ENCODE assay signal across 31 mouse cellular contexts in the genomic region with DNA sequence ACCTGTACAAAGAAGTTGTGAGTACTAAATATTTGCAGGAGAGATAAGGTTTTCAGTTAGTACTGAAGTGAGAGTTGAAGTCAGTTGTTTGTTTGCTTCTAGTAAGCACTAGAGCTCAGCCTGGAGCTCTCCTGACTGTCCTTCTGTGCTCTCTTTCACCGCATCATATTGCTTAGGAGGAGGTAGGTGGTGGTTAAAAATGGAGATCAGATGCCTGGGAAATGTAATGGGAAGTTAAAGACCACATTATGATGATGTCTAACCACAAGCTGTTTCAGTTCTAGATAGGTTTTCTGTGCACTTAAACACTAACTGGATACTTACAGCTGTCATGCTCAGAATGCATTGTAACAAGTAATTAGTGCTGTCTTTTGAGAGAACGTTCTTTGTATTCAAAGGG. TPM values are rescaled to one million over a fixed set of nuclear protein-coding genes. Genes with fewer than 3 reads are reported as not detected.
A peak's percentile ranks its signal among the peaks of the same experiment; 100 is the strongest.
DNase-seq lines count a peak whose midpoint lies in the region; ATAC-seq and TF ChIP-seq lines count a peak whose summit lies in the region.
"Had no signal": no experiment of that assay in that cellular context is flagged by ENCODE, and none has a peak within 500 bp of the region (broad histone marks: within the 10 kb centered on the region; RNA-seq: fewer than 3 reads in every experiment).

No protein-coding gene starts in this region.

- H3K36me3 ChIP-seq in forebrain, postnatal 0 days (ENCODE audit: insufficient read depth): no peaks in the 10 kb centered on the region
- no peaks in the 10 kb centered on the region for H3K36me3 ChIP-seq in forebrain, embryonic 11.5 days (ENCODE audit: control insufficient read depth, insufficient read depth, low read length)
- H3K36me3 ChIP-seq in myocyte (ENCODE audit: control insufficient read depth, insufficient read depth): no peaks in the 10 kb centered on the region
- H3K36me3 ChIP-seq: embryonic facial prominence, embryonic 12.5 days; forebrain, embryonic 15.5 days; hindbrain, embryonic 12.5 days; limb, embryonic 10.5 days; limb, embryonic 15.5 days; liver, embryonic 15.5 days; midbrain, embryonic 15.5 days; neural tube, embryonic 12.5 days; stomach, embryonic 15.5 days had no signal

- TF ChIP-seq POLR2A in myocyte (IDR thresholded peaks at IDR 0.05; ENCODE audit: insufficient read length, low read depth): no peak

- no peaks in the 10 kb centered on the region for H3K27me3 ChIP-seq in forebrain, postnatal 0 days (ENCODE audit: insufficient read depth, low read length)
- H3K27me3 ChIP-seq in forebrain, embryonic 11.5 days (ENCODE audit: control insufficient read depth, insufficient read depth, low read length): no peaks in the 10 kb centered on the region
- H3K27me3 ChIP-seq in myocyte (ENCODE audit: control insufficient read depth, insufficient read depth, insufficient read length): no peaks in the 10 kb centered on the region
- H3K27me3 ChIP-seq: embryonic facial prominence, embryonic 12.5 days; forebrain, embryonic 15.5 days; hindbrain, embryonic 12.5 days; limb, embryonic 15.5 days; liver, embryonic 15.5 days; megakaryocyte, embryonic 14.5 days; midbrain, embryonic 15.5 days; neural tube, embryonic 12.5 days; stomach, embryonic 15.5 days had no signal

- no peak for DNase-seq in forebrain, postnatal 0 days
- DNase-seq in forebrain, embryonic 11.5 days (ENCODE audit: low spot score): no peak
- no peak for DNase-seq in left cerebral cortex, adult 2 months (ENCODE audit: extremely low spot score in 1 of 2, low spot score in 2 of 2)
- no peak for DNase-seq in left cerebral cortex, adult 9 months (ENCODE audit: low spot score in 2 of 2)
- no peak for DNase-seq in urinary bladder, postnatal 10 days (ENCODE audit: low spot score)
- DNase-seq in cerebellum, postnatal 10 days: no peak
- DNase-seq: cerebellum, adult 8-10 months; cerebellum, postnatal 36 days; embryo, embryonic 11 days; gastrocnemius, postnatal 25 days; heart, adult 18-20 months; heart, postnatal 36 days; kidney, adult 8-10 months; lung, embryonic 14.5 days; thymus, postnatal 14 days had no signal

- no peaks in the 10 kb centered on the region for H3K4me1 ChIP-seq in forebrain, postnatal 0 days (ENCODE audit: insufficient read depth)
- no peaks in the 10 kb centered on the region for H3K4me1 ChIP-seq in forebrain, embryonic 11.5 days (replicated peaks; ENCODE audit: control insufficient read depth, insufficient read depth, low read length)
- H3K4me1 ChIP-seq: embryonic facial prominence, embryonic 12.5 days; forebrain, embryonic 15.5 days; hindbrain, embryonic 12.5 days; limb, embryonic 10.5 days; limb, embryonic 15.5 days; midbrain, embryonic 15.5 days; neural tube, embryonic 12.5 days; stomach, embryonic 15.5 days had no signal

- H3K27ac ChIP-seq in forebrain, postnatal 0 days (ENCODE audit: low read depth, low read length): no peak overlapping the region
- H3K27ac ChIP-seq in forebrain, embryonic 11.5 days (ENCODE audit: low read depth, low read length): no peak overlapping the region
- H3K27ac ChIP-seq in left cerebral cortex, adult 2 months: peak overlapping the region; percentile 28; the same call in 1 of the 2 replicates
- H3K27ac ChIP-seq: embryonic facial prominence, embryonic 12.5 days; forebrain, embryonic 15.5 days; hindbrain, embryonic 12.5 days; kidney, postnatal 0 days; limb, embryonic 10.5 days; limb, embryonic 15.5 days; liver, embryonic 15.5 days; midbrain, embryonic 15.5 days; neural tube, embryonic 12.5 days; stomach, embryonic 15.5 days had no signal

- TF ChIP-seq CTCF in forebrain, postnatal 0 days (IDR thresholded peaks at IDR 0.05; ENCODE audit: low read depth): no peak
- no peak for TF ChIP-seq CTCF in left cerebral cortex, adult 2 months (IDR thresholded peaks at IDR 0.05)

- H3K9me3 ChIP-seq in forebrain, postnatal 0 days (ENCODE audit: low read length): no peaks in the 10 kb centered on the region
- no peaks in the 10 kb centered on the region for H3K9me3 ChIP-seq in forebrain, embryonic 11.5 days (ENCODE audit: control insufficient read depth, low read length)
- H3K9me3 ChIP-seq: embryonic facial prominence, embryonic 12.5 days; forebrain, embryonic 15.5 days; G1E; hindbrain, embryonic 12.5 days; limb, embryonic 10.5 days; limb, embryonic 15.5 days; liver, embryonic 15.5 days; megakaryocyte, embryonic 14.5 days; midbrain, embryonic 15.5 days; neural tube, embryonic 12.5 days; stomach, embryonic 15.5 days had no signal

- no peak overlapping the region for H3ac ChIP-seq in myocyte (ENCODE audit: control insufficient read depth, insufficient read length)

- no peak overlapping the region for H3K4me2 ChIP-seq in forebrain, postnatal 0 days (ENCODE audit: low read depth)
- no peak overlapping the region for H3K4me2 ChIP-seq in forebrain, embryonic 11.5 days (ENCODE audit: low read depth, low read length, severe bottlenecking)
- H3K4me2 ChIP-seq in myocyte (ENCODE audit: low read depth): peak overlapping the region; percentile 54
- H3K4me2 ChIP-seq: embryonic facial prominence, embryonic 12.5 days; forebrain, embryonic 15.5 days; heart, embryonic 11.5 days; hindbrain, embryonic 12.5 days; limb, embryonic 15.5 days; liver, embryonic 15.5 days; lung, embryonic 14.5 days; midbrain, embryonic 15.5 days; neural tube, embryonic 12.5 days; stomach, embryonic 15.5 days had no signal

- intact Hi-C loops in left cerebral cortex, adult 2 months (cut with DNase I): no loop called here

- H3K9ac ChIP-seq in forebrain, postnatal 0 days: no peak overlapping the region
- no peak overlapping the region for H3K9ac ChIP-seq in forebrain, embryonic 11.5 days (ENCODE audit: low read length)
- H3K9ac ChIP-seq: embryonic facial prominence, embryonic 12.5 days; forebrain, embryonic 15.5 days; hindbrain, embryonic 12.5 days; limb, embryonic 15.5 days; liver, embryonic 15.5 days; lung, embryonic 14.5 days; midbrain, embryonic 15.5 days; neural tube, embryonic 12.5 days; stomach, embryonic 15.5 days had no signal

- H3K79me2 ChIP-seq in myocyte (ENCODE audit: control insufficient read depth, insufficient read depth): peaks cover 89% of the 10 kb centered on the region

- H3K4me3 ChIP-seq in forebrain, postnatal 0 days (ENCODE audit: low read depth, low read length): no peak overlapping the region
- H3K4me3 ChIP-seq in forebrain, embryonic 11.5 days (ENCODE audit: low read depth, low read length): no peak overlapping the region
- H3K4me3 ChIP-seq in left cerebral cortex, adult 2 months: no peak overlapping the region
- H3K4me3 ChIP-seq in myocyte: no peak overlapping the region
- H3K4me3 ChIP-seq: embryonic facial prominence, embryonic 12.5 days; forebrain, embryonic 15.5 days; hindbrain, embryonic 12.5 days; limb, embryonic 10.5 days; limb, embryonic 15.5 days; liver, embryonic 15.5 days; megakaryocyte, embryonic 14.5 days; midbrain, embryonic 15.5 days; neural tube, embryonic 12.5 days; stomach, embryonic 15.5 days had no signal

- 0 out of 2 replicates have a peak, but pooled peaks have one; percentile 38 for ATAC-seq in forebrain, postnatal 0 days
- no peak for ATAC-seq in forebrain, embryonic 11.5 days (replicated peaks; ENCODE audit: low FRiP score)
- ATAC-seq in common myeloid progenitor, adult 5-6 weeks (replicated peaks; ENCODE audit: low read depth, poor library complexity, severe bottlenecking): peak; percentile 78
- ATAC-seq: forebrain, embryonic 15.5 days; intestine, embryonic 16.5 days; midbrain, embryonic 15.5 days had no signal

- 63% methylated on average over 2 of the region's 2 CpGs for WGBS in forebrain, postnatal 0 days
- 75% methylated on average over 2 of the region's 2 CpGs for WGBS in forebrain, embryonic 11.5 days

TF ChIP-seq in myocyte, 11 proteins besides CTCF, POLR2A, EP300 and RAD21:
- TF ChIP-seq CEBPB (IDR thresholded peaks at IDR 0.05; ENCODE audit: insufficient read depth, poor library complexity, severe bottlenecking) (no peak), USF1 (IDR thresholded peaks at IDR 0.05; ENCODE audit: low read depth) (no peak), E2F4 (IDR thresholded peaks at IDR 0.05; ENCODE audit: insufficient read depth) (no peak), TCF12 (IDR thresholded peaks at IDR 0.05; ENCODE audit: insufficient read depth, poor library complexity, severe bottlenecking) (no peak)

RNA-seq across cellular contexts. Expression of a gene that starts 13.8 kb away (rescaled TPM):
- 6.2 and 13.5 TPM in 2 replicates for total RNA-seq in forebrain, postnatal 0 days (2014; rRNA removed)
- 5.7 and 8.8 TPM in 2 replicates for polyA plus RNA-seq in forebrain, postnatal 0 days (2015; fragmentation: Nextera tagmentation; extraction: Ambion mirVana)
- polyA plus RNA-seq in forebrain, embryonic 11.5 days (2014; fragmentation: Nextera tagmentation; extraction: Ambion mirVana): 11.0 and 11.3 TPM in 2 replicates
- total RNA-seq in left cerebral cortex, adult 2 months (2021): 10 to 100 TPM; 33.3 to 33.4 TPM
- 10.9 and 11.8 TPM in 2 replicates for total RNA-seq in common myeloid progenitor, adult 5-6 weeks (2017)
- polyA plus RNA-seq in myocyte (2012; fragmentation: generic; extraction: Trizol): 16.4 TPM

RNA-seq across cellular contexts. Expression of a gene that starts 43.7 kb away (rescaled TPM):
- total RNA-seq in forebrain, postnatal 0 days (2014; rRNA removed): 9.5 and 14.6 TPM in 2 replicates
- polyA plus RNA-seq in forebrain, postnatal 0 days (2015; fragmentation: Nextera tagmentation; extraction: Ambion mirVana): 7.8 and 8.4 TPM in 2 replicates
- polyA plus RNA-seq in forebrain, embryonic 11.5 days (2014; fragmentation: Nextera tagmentation; extraction: Ambion mirVana): 13.6 and 16.6 TPM in 2 replicates
- 1 to 10 TPM; 7.3 to 8.1 TPM for total RNA-seq in left cerebral cortex, adult 2 months (2021)
- total RNA-seq in common myeloid progenitor, adult 5-6 weeks (2017): 0.09 TPM in 1 of 2 replicates, not detected in the other
- 4.6 TPM for polyA plus RNA-seq in myocyte (2012; fragmentation: generic; extraction: Trizol)
- polyA plus RNA-seq: G1E had no signal

RNA-seq across cellular contexts. Expression of a gene that starts 54.0 kb away (rescaled TPM):
- 41.9 and 66.5 TPM in 2 replicates for total RNA-seq in forebrain, postnatal 0 days (2014; rRNA removed)
- polyA plus RNA-seq in forebrain, postnatal 0 days (2015; fragmentation: Nextera tagmentation; extraction: Ambion mirVana): 169 and 172 TPM in 2 replicates
- 230 and 253 TPM in 2 replicates for polyA plus RNA-seq in forebrain, embryonic 11.5 days (2014; fragmentation: Nextera tagmentation; extraction: Ambion mirVana)
- 10 to 100 TPM; 44.0 to 45.5 TPM for total RNA-seq in left cerebral cortex, adult 2 months (2021)
- 30.4 and 37.3 TPM in 2 replicates for total RNA-seq in common myeloid progenitor, adult 5-6 weeks (2017)
- 77.5 TPM for polyA plus RNA-seq in myocyte (2012; fragmentation: generic; extraction: Trizol)

RNA-seq across cellular contexts. Expression of a gene that starts 59.9 kb away (rescaled TPM):
- 59.5 and 60.5 TPM in 2 replicates for total RNA-seq in forebrain, postnatal 0 days (2014; rRNA removed)
- 65.1 and 68.3 TPM in 2 replicates for polyA plus RNA-seq in forebrain, postnatal 0 days (2015; fragmentation: Nextera tagmentation; extraction: Ambion mirVana)
- 20.3 and 24.8 TPM in 2 replicates for polyA plus RNA-seq in forebrain, embryonic 11.5 days (2014; fragmentation: Nextera tagmentation; extraction: Ambion mirVana)
- total RNA-seq in left cerebral cortex, adult 2 months (2021): 10 to 100 TPM; 38.3 to 45.9 TPM
- 19.6 and 35.9 TPM in 2 replicates for total RNA-seq in common myeloid progenitor, adult 5-6 weeks (2017)
- 22.0 TPM for polyA plus RNA-seq in myocyte (2012; fragmentation: generic; extraction: Trizol)
